Mouse (Mus musculus) spleen, adult 2 months (tissue): ENCODE data around the gene Sertad2.

Experiments used
- CTCF ChIP-seq: fragments of 200-500 bp; IDR thresholded peaks from 2 replicates; pipeline ENCODE4 v1.5.1; 2011; ENCODE audit warnings: mild to moderate bottlenecking, inconsistent platforms; ENCODE audit not compliant: insufficient read depth, insufficient read length, insufficient replicate concordance; ENCODE audit errors: extremely low read depth
- POLR2A ChIP-seq: fragments of 200-500 bp; IDR thresholded peaks from 2 replicates; pipeline ENCODE4 v1.6.1; 2011; ENCODE audit warnings: low read depth, low read length, inconsistent platforms

DNA sequence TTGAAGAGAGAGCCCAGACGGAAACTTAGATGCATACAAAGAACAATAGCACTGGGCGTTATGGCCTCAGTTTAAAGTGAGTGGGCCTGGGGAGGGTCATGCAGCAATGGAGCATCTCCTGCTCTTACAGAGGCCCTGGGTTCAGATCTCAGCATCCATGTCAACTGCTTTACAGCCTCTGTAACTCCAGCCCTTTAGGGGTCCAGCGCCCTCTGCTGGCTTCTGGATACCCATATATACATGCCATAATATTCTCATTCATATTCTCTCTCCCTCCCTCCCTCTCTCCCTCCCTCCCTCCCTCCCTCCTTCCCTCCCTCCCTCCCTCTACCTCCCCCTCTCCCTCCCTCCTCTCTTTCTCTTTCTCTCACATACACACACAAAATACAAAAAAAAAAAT is 49.0 kb downstream of the Sertad2 start:
- TF ChIP-seq CTCF (no peak), POLR2A (no peak)
